Comparison of ENCODE assay signal across 9 mouse cellular contexts in genomic region chr13:43479024-43479705, GRCm38 (mm10). TPM values are rescaled to one million over a fixed set of nuclear protein-coding genes. Genes with fewer than 3 reads are reported as not detected.
DNase-seq lines count a peak whose midpoint lies in the region; ATAC-seq and TF ChIP-seq lines count a peak whose summit lies in the region.
"Had no signal": no experiment of that assay in that cellular context is flagged by ENCODE, and none has a peak within 500 bp of the region (broad histone marks: within the 10 kb centered on the region; RNA-seq: fewer than 3 reads in every experiment).

No protein-coding gene starts in this region.

- H3K9me3 ChIP-seq in hindbrain, embryonic 15.5 days: no peaks in the 10 kb centered on the region
- H3K9me3 ChIP-seq in midbrain, postnatal 0 days (ENCODE audit: low read length): no peaks in the 10 kb centered on the region

- no peaks in the 10 kb centered on the region for H3K27me3 ChIP-seq in hindbrain, embryonic 15.5 days
- no peaks in the 10 kb centered on the region for H3K27me3 ChIP-seq in midbrain, postnatal 0 days (ENCODE audit: insufficient read depth, low read length)

- peak overlapping the region; percentile 90 for H3K4me3 ChIP-seq in layer of hippocampus, adult 2 months
- H3K4me3 ChIP-seq in brown adipose tissue, adult 24 weeks (ENCODE audit: insufficient read depth, low read depth, low read length): peak overlapping the region; percentile 100
- peak overlapping the region; percentile 89 for H3K4me3 ChIP-seq in hindbrain, embryonic 15.5 days
- peak overlapping the region; percentile 94 for H3K4me3 ChIP-seq in midbrain, postnatal 0 days (ENCODE audit: low read depth, low read length)

- no peak for DNase-seq in layer of hippocampus, adult 2 months (ENCODE audit: low spot score in 2 of 2)
- DNase-seq in layer of hippocampus, postnatal 10 days (ENCODE audit: low spot score in 2 of 2): no peak
- DNase-seq in midbrain, postnatal 0 days (ENCODE audit: low spot score): peak; percentile 21
- DNase-seq in adrenal gland, adult 18-20 months (ENCODE audit: low spot score in 2 of 2): no peak
- no peak for DNase-seq in yolk sac, embryonic 10.5 days (ENCODE audit: low spot score)
- DNase-seq in testis, postnatal 14 days (ENCODE audit: low spot score): no peak
- DNase-seq: right cerebral cortex, postnatal 14 days had no signal

- H3K27ac ChIP-seq in layer of hippocampus, adult 2 months: peak overlapping the region; percentile 94
- H3K27ac ChIP-seq in brown adipose tissue, adult 24 weeks (replicated peaks; ENCODE audit: low read depth, low read length): peak overlapping the region; percentile 62
- 0 out of 2 replicates have a peak overlapping the region, but pooled peaks have one; percentile 98 for H3K27ac ChIP-seq in hindbrain, embryonic 15.5 days (replicated peaks)
- H3K27ac ChIP-seq in midbrain, postnatal 0 days (ENCODE audit: low read depth, low read length): 0 out of 2 replicates have a peak overlapping the region, but pooled peaks have one; percentile 1

- TF ChIP-seq CTCF in layer of hippocampus, adult 2 months (conservative IDR thresholded peaks at IDR 0.05): no peak
- no peak for TF ChIP-seq CTCF in midbrain, postnatal 0 days (IDR thresholded peaks at IDR 0.05)

- H3K9ac ChIP-seq in hindbrain, embryonic 15.5 days: peak overlapping the region; percentile 98
- H3K9ac ChIP-seq in midbrain, postnatal 0 days (replicated peaks; ENCODE audit: low read length, poor library complexity, severe bottlenecking): peak overlapping the region; percentile 97

- no peaks in the 10 kb centered on the region for H3K36me3 ChIP-seq in hindbrain, embryonic 15.5 days
- no peaks in the 10 kb centered on the region for H3K36me3 ChIP-seq in midbrain, postnatal 0 days (ENCODE audit: insufficient read depth, low read length)

- ATAC-seq in hindbrain, embryonic 15.5 days (ENCODE audit: low FRiP score, low read depth): no peak
- ATAC-seq in midbrain, postnatal 0 days (ENCODE audit: low FRiP score): no peak

- WGBS in hindbrain, embryonic 15.5 days: 5% methylated on average over 6 of the region's 6 CpGs
- 5% methylated on average over 6 of the region's 6 CpGs for WGBS in midbrain, postnatal 0 days

- H3K4me1 ChIP-seq in brown adipose tissue, adult 24 weeks (ENCODE audit: control insufficient read depth, insufficient read depth, insufficient read length, low read length): peaks cover 23% of the 10 kb centered on the region
- H3K4me1 ChIP-seq in hindbrain, embryonic 15.5 days (replicated peaks): peaks cover 37% of the 10 kb centered on the region
- H3K4me1 ChIP-seq in midbrain, postnatal 0 days (ENCODE audit: insufficient read depth, low read length): peaks cover 3% of the 10 kb centered on the region; the same call in 1 of the 2 replicates

- H3K4me2 ChIP-seq in hindbrain, embryonic 15.5 days: peak overlapping the region; percentile 70
- peak overlapping the region; percentile 78 for H3K4me2 ChIP-seq in midbrain, postnatal 0 days (ENCODE audit: low read depth, low read length, poor library complexity, severe bottlenecking)

RNA-seq across cellular contexts. Expression of gene Ranbp9, which starts 1.9 kb away (rescaled TPM):
- total RNA-seq in layer of hippocampus, adult 2 months (2021): 10 to 100 TPM; 82.5 to 85.2 TPM
- 10 to 100 TPM; 67.8 to 77.0 TPM for total RNA-seq in layer of hippocampus, postnatal 10 days (2021)
- 38.5 and 48.5 TPM in 2 replicates for polyA plus RNA-seq in brown adipose tissue, adult 24 weeks (2012; ENCODE audit: insufficient read depth, insufficient read length, missing spikeins)
- 13.6 and 14.6 TPM in 2 replicates for polyA plus RNA-seq in hindbrain, embryonic 15.5 days (2015; fragmentation: Nextera tagmentation; extraction: Ambion mirVana)
- 43.7 and 51.5 TPM in 2 replicates for total RNA-seq in midbrain, postnatal 0 days (2014; rRNA removed)
- 9.7 and 11.7 TPM in 2 replicates for polyA plus RNA-seq in midbrain, postnatal 0 days (2015; fragmentation: Nextera tagmentation; extraction: Ambion mirVana)
- total RNA-seq in adrenal gland, adult 18-20 months (2021): 10 to 100 TPM; 57.4 to 73.0 TPM

Comparison
In these comparisons a context has a peak if more than half of its experiments do, and no peak if none do; other contexts are left out.
1. H3K27ac ChIP-seq: peak in every context shown above with its lines; median percentile 98 in hindbrain, embryonic 15.5 days; 94 in layer of hippocampus, adult 2 months; 62 in brown adipose tissue, adult 24 weeks; 1 in midbrain, postnatal 0 days.